Mouse (Mus musculus): ENCODE measurements at regions not wholly inside any gene's neighbourhood (a gene's known extent, or its start where the extent isn't known, plus 50 kb on each side); places are given as distances from the start of the nearest gene placed in this dataset.

DNA sequence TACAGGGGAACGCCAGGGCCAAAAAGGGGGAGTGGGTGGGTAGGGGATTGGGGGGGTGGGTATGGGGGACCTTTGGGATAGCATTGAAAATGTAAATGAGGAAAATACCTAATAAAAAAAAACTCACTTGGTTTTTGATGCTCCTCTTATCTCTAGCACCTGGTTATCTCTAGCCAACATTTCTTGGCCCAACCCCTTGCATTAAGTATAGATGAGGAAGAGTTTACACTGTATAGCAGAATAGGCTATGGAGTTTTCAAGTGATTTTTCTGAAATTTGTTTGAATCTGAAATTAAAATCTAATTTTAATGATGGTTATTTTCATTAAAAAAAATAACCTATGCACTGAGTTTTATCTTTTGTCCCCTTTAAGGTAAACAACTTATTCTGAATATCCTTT is 68.8 kb upstream of the Il15 start:
- TF ChIP-seq CTCF (IDR thresholded peaks at IDR 0.05; ENCODE audit: extremely low read depth, insufficient read depth, low read length), result no peak
- TF ChIP-seq POLR2A (IDR thresholded peaks at IDR 0.05; ENCODE audit: extremely low read depth, insufficient read depth, low read length), result no peak

Data from cortical plate, adult 2 months (tissue).